Mouse (Mus musculus) small intestine, adult 10 weeks (tissue): ENCODE measurements around the gene Col24a1. TPM values are rescaled to one million over a fixed set of nuclear protein-coding genes. Genes with fewer than 3 reads are reported as not detected.

Source experiments
- polyA plus RNA-seq: library from polyadenylated mRNA; stranded (reverse); fragments of 350-450 nt; fragmentation: Illumina TruSeq; extraction: RNeasy Lipid Tissue Mini Kit (QIAGEN cat#74804); gene quantifications from one replicate; pipeline ENCODE4 v1.2.3, GENCODE M21; 2014; ENCODE audit warnings: low replicate concordance

The Col24a1 gene
- polyA plus RNA-seq, result 2.0 TPM

GRCm38 (mm10) chr3:145292337-145293134 is at the start of gene Col24a1:
Col24a1 (plus strand) TSS chr3:145292472.

GRCm38 (mm10) chr3:145575743-145576481 is 283.6 kb downstream of the Col24a1 start, which contains the start of gene Znhit6:
Znhit6 (plus strand) TSS chr3:145576205.

Other genes starting within 250 kb of the Col24a1 start
- 0.41 TPM for gene Clca2, start 193.0 kb upstream of the Col24a1 start, polyA plus RNA-seq
- 92.3 TPM for gene Odf2l, start 173.9 kb upstream of the Col24a1 start, polyA plus RNA-seq